Mouse (Mus musculus) liver, adult 2 months (tissue): ENCODE results near the gene Spaca5. TPM values are rescaled to one million over a fixed set of nuclear protein-coding genes. Genes with fewer than 3 reads are reported as not detected.

Source experiments
- DNase-seq: peaks from one replicate; pipeline ENCODE4 v3.0.0-alpha.2; 2011; ENCODE audit warnings: low read depth, low spot score; ENCODE audit errors: extremely low read depth
- H3K27ac ChIP-seq: fragments of 200-500 bp; replicated peaks from 2 replicates; pipeline ENCODE4 v1.5.1; 2012; ENCODE audit warnings: low read depth, mild to moderate bottlenecking, control low read depth, inconsistent platforms, low read length; ENCODE audit not compliant: insufficient read depth
- H3K27me3 ChIP-seq: fragments of 200-500 bp; 2 replicates; pipeline ENCODE4 v1.6.1; 2012; ENCODE audit warnings: mild to moderate bottlenecking, moderate library complexity, low read length, inconsistent platforms; ENCODE audit not compliant: control insufficient read depth, insufficient read depth
- H3K36me3 ChIP-seq: fragments of 200-500 bp; 2 replicates; pipeline ENCODE4 v1.6.1; 2012; ENCODE audit warnings: low read length, inconsistent platforms; ENCODE audit not compliant: control insufficient read depth, insufficient read depth
- H3K4me1 ChIP-seq: fragments of 200-500 bp; 2 replicates; pipeline ENCODE4 v1.6.1; 2011; ENCODE audit warnings: low read length; ENCODE audit not compliant: control insufficient read depth, insufficient read depth
- H3K4me3 ChIP-seq: fragments of 200-500 bp; 2 replicates; pipeline ENCODE4 v1.5.1; 2011; ENCODE audit warnings: low read depth, mild to moderate bottlenecking, control low read depth, low read length, moderate library complexity; ENCODE audit not compliant: insufficient read depth
- H3K79me2 ChIP-seq: fragments of 200-500 bp; 2 replicates; pipeline ENCODE4 v1.6.1; 2012; ENCODE audit warnings: inconsistent platforms, mild to moderate bottlenecking, low read length, moderate library complexity; ENCODE audit not compliant: control insufficient read depth, insufficient read depth
- H3K9ac ChIP-seq: fragments of 200-500 bp; 2 replicates; pipeline ENCODE4 v1.6.1; 2012; ENCODE audit warnings: low read depth, mild to moderate bottlenecking, control low read depth, inconsistent platforms, low read length
- CTCF ChIP-seq: fragments of 200-500 bp; IDR thresholded peaks from 2 replicates; pipeline ENCODE4 v1.5.1; 2011; ENCODE audit warnings: low read depth, low read length, control low read depth
- POLR2A ChIP-seq: fragments of 200-500 bp; IDR thresholded peaks from 2 replicates; pipeline ENCODE4 v1.6.1; 2011; ENCODE audit warnings: low read length, control low read depth; ENCODE audit not compliant: insufficient read depth; ENCODE audit errors: extremely low read depth
- WGBS: fragments of 180-500 bp; shearing (Covaris S2); methylation state at CpG from one replicate; pipeline ENCODE4 v1.1.7; 2018; 5-methylcytosine and 5-hydroxymethylcytosine counted together
- polyA plus RNA-seq: library from polyadenylated mRNA; depleted of rRNA; stranded (reverse); fragments of >200 nt; gene quantifications from 2 replicates; pipeline ENCODE4 v1.2.3, GENCODE M21; 2012; rRNA removed
- total RNA-seq: library from RNA; depleted of rRNA; stranded (reverse); fragments of >200 nt; gene quantifications from 2 replicates; pipeline ENCODE4 v1.2.3, GENCODE M21; 2014; rRNA removed

Gene Spaca5
- total RNA-seq = not detected in 2 replicates
- polyA plus RNA-seq = not detected in 2 replicates

DNA sequence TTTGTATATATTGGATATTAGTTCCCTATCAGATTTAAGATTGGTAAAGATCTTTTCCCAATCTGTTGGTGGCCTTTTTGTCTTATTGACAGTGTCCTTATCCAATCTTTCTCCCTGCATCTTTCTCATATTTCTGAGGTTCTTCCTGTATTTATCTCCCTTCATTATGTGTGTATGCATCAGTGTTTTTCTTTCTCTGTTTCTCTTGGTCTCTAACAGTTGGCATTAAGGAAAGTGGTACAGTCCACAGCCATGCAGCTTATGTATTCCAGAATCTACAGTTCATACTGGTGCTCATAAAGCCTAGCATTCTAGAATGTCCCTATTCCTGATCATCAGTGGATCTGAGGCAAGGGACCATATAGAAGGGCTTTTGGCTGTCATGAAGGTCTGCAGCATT, at the start of gene Spaca5:
TSS of gene Spaca5 (plus strand) at position 301 of the 400 bp plus-strand sequence.
- Histone ChIP-seq H3K36me3 (no peaks in the 10 kb centered on the region), H3K4me3 (no peak within 1 kb of the TSS), H3K27me3 (no peaks in the 10 kb centered on the region), H3K9ac (no peak within 1 kb of the TSS), H3K27ac (no peak within 1 kb of the TSS), H3K4me1 (no peaks in the 10 kb centered on the region), H3K79me2 (no peaks in the 10 kb centered on the region)
- TF ChIP-seq CTCF = no peak
- TF ChIP-seq POLR2A = no peak
- no peak for DNase-seq

DNA sequence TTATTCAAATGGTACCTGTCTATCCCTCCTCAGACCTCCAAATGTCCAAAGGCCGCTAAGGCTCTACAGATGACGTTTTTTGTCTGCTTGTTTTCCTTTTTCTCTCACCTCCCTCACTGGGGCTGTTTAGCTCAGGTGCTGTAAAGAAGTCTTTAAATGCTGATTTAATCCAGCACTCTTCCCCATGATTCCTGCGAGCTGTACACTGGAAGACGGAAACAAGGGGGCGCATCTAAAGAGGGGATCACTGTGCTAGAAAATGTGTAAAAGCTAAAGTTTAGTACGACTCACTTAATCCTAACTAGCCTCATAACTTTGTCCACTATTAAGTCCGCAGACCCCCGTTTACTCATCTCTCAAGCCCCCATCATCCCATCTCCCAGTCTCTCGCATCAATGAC, 6.7 kb upstream of the Spaca5 start:
- TF ChIP-seq CTCF (no peak), POLR2A (no peak)
- peak overlapping the region; percentile 60 for H3K9ac ChIP-seq
- no peaks in the 10 kb centered on the region for H3K4me1 ChIP-seq
- 24% methylated on average over 9 of the region's 9 CpGs for WGBS
- peak overlapping the region; percentile 59 for H3K4me3 ChIP-seq
- no peaks in the 10 kb centered on the region for H3K36me3 ChIP-seq
- H3K79me2 ChIP-seq = no peaks in the 10 kb centered on the region
- H3K27ac ChIP-seq = no peak overlapping the region
- no peaks in the 10 kb centered on the region for H3K27me3 ChIP-seq
- DNase-seq = peak; percentile 24

DNA sequence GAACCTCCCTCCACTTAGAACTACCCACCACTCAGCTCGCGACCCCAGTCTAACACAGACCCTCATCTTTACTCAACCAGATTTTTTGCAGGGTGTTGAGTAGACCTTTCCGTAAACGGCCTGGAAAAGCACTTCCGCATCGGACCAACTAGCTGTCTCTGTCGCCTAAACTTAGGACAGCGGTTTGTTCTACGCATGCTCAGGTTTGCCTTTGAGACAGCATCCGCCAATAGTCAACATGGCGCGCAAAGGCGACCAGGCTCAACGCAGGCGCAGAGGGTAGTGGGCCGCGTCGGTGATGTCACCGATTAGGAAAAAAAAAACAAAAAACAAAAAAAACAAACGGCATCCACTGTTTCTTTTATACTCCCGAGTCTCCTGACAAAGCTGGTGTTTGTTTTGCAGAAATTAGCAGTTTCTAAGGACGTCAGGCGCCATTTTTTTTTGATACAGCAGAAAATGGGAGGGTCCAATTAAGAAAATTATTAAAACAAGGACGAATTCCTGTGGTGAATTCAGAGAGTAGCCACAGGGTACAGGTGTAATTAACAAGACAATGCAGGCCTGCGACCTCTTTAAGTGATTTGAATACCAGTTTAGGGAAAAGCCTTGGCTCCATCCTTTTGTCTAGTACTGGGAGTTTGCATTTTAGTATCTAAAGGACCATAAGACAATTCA, 6.2 kb upstream of the Spaca5 start, which contains the start of gene Zfp182:
TSS of gene Zfp182 (minus strand) at position 451 of the 678 bp plus-strand sequence.
- Histone ChIP-seq H3K79me2 (no peaks in the 10 kb centered on the region), H3K27me3 (no peaks in the 10 kb centered on the region)
- no peak for TF ChIP-seq POLR2A
- no peak for TF ChIP-seq CTCF

DNA sequence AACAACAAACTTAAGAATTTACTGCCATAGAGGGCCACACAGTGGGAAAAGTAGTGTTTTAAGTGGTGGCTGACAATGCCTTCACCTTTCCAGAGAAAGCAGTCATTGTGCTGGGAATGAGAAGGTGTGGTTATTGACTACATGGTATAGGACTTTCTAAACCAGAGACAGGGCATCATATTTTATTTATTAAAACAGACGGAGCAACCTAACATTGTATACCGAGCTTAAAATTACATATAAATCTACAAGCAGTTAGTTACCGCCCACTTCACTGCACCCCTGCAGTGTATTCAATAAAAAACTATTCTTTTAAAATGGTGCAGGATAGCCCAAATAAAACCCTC, 5.7 kb upstream of the Spaca5 start:
- Histone ChIP-seq H3K4me1 (no peaks in the 10 kb centered on the region), H3K4me3 (no peak overlapping the region), H3K9ac (no peak overlapping the region), H3K27ac (no peak overlapping the region), H3K27me3 (no peaks in the 10 kb centered on the region), H3K79me2 (no peaks in the 10 kb centered on the region), H3K36me3 (no peaks in the 10 kb centered on the region)
- DNase-seq = no peak
- TF ChIP-seq POLR2A (no peak), CTCF (no peak)
- 87% methylated on average over 3 of the region's 3 CpGs for WGBS

More for the DNA sequence above, 6.2 kb upstream of the Spaca5 start, which contains the start of gene Zfp182:
- Histone ChIP-seq H3K9ac (peak within 1 kb of the TSS; percentile 60), H3K27ac (no peak within 1 kb of the TSS), H3K4me1 (no peaks in the 10 kb centered on the region), H3K36me3 (no peaks in the 10 kb centered on the region), H3K4me3 (peak within 1 kb of the TSS; percentile 59)
- peak; percentile 78 for DNase-seq
- 23% methylated on average over 25 of the region's 25 CpGs for WGBS

DNA sequence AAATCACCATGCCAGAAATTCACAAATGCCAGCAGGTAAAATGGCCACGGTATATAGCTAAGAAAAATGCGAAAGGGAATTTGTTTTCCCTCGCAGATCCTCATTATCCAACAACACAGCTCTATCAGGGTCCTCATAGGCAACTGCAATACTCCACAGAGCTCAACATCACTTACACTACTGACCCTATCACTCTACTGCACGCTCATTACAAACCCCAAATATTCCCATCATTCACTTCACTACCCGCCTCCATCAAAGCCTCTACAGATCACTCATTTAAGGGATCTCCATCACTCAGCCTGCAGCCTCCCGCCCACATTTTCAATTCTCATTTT, 20.4 kb downstream of the Spaca5 start:
- no peak overlapping the region for H3K27ac ChIP-seq
- no peak overlapping the region for H3K9ac ChIP-seq
- WGBS = 39% methylated on average over 6 of the region's 6 CpGs

DNA sequence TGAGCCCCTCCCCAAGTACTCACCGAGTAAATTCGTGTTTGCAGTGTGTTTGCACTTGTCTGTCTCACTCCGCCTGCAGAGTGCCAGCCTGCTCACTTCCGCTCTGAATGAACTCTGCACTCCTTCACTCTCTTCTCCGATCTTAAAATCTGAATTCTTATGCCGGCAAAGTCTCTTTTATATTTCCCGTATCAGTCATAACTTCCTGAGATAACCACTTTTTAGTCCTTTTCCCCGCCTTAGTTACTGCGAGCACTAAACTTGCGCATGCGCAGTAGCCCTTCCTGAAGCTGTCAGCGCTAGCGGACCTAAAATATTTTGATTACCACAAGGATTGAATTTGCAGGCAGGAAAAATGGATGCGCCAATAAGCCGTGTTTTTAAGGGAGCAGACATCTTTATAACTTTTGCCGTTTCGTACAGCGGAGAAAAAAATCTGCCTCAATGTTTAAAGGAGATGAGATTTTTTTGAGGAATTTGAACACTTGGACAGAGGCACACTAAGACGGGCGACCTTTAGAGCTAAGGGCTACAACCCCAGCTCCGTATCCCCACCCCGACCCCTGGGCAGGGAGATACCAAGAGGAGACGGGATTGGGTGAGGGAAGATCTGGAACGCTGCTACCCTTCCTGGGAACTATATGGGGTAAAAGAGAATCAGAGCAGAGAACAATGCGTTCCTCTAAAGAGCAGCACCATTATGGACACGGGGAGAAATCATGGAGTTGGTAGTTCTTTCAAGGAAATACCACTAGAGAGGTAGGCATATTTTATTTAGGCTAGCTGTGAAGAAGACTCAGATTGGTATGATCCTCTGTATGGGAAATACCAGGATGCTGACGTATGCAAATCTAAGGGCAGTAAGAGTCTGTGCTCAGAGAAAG, 21.0 kb downstream of the Spaca5 start, which contains the start of gene Zfp300:
TSS of gene Zfp300 (minus strand) at position 545 of the 884 bp plus-strand sequence.
- WGBS = 2% methylated on average over 27 of the region's 27 CpGs
- TF ChIP-seq CTCF (no peak), POLR2A (no peak)
- no peaks in the 10 kb centered on the region for H3K4me1 ChIP-seq
- no peaks in the 10 kb centered on the region for H3K27me3 ChIP-seq
- peak within 1 kb of the TSS; percentile 10; the same call in 1 of the 2 replicates for H3K9ac ChIP-seq
- no peak within 1 kb of the TSS for H3K27ac ChIP-seq
- peak; percentile 68 for DNase-seq
- H3K4me3 ChIP-seq = peak within 1 kb of the TSS; percentile 45
- H3K36me3 ChIP-seq = no peaks in the 10 kb centered on the region
- H3K79me2 ChIP-seq = no peaks in the 10 kb centered on the region

More for the DNA sequence above, 20.4 kb downstream of the Spaca5 start:
- H3K27me3 ChIP-seq = no peaks in the 10 kb centered on the region
- H3K4me3 ChIP-seq = peak overlapping the region; percentile 45
- H3K36me3 ChIP-seq = no peaks in the 10 kb centered on the region
- H3K4me1 ChIP-seq = no peaks in the 10 kb centered on the region
- TF ChIP-seq POLR2A (no peak), CTCF (no peak)
- DNase-seq = no peak
- no peaks in the 10 kb centered on the region for H3K79me2 ChIP-seq
